Mouse (Mus musculus): ENCODE measurements around the gene Ppp1r32. TPM values are rescaled to one million over a fixed set of nuclear protein-coding genes. Genes with fewer than 3 reads are reported as not detected.

Gene Ppp1r32
- total and polyA plus RNA-seq, 2 experiments from 2014 or later: 5.0 to 7.8 TPM

DNA sequence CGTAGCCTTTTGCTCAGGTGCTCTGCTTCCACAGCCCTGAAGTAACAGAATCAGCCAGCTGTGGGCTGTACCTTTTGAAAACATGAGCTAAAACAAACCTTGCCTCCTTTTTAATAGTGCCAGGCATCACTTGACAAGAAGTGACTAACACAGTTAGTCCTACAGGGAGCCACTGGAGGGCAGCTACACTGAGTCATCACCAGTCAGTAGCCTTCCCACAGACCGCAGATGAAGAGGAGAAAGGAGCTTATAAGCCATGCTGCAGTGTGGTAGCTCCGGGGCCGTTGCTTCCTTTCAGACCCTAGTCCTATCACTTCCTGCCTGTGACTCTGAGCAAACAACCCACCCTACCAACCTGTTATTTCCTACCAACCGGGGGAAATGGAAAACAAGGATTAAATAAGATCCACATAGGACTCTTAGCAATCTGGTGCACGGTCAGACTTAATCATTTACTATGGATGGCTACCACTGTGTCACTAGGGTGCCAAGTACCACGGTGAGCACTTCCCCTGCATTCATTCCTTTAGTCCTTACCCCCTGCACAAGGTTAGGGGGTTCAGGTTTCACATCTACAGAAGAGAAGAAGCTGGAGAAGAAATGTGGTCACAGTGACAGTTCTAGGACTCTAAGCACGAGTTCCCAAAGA lies 14.9 kb upstream of the Ppp1r32 start:
- H3K4me2 ChIP-seq (ENCODE audit: low read depth, low read length, poor library complexity, severe bottlenecking): no peak overlapping the region
- H3K9me3 ChIP-seq (ENCODE audit: low read length): no peaks in the 10 kb centered on the region
- no peak for ATAC-seq (ENCODE audit: low FRiP score)
- H3K27me3 ChIP-seq (ENCODE audit: insufficient read depth, low read length): no peaks in the 10 kb centered on the region
- peak overlapping the region; percentile 55 for H3K27ac ChIP-seq (ENCODE audit: low read depth, low read length)
- no peak overlapping the region; the same call in 1 of the 2 replicates for H3K9ac ChIP-seq (replicated peaks; ENCODE audit: low read length, poor library complexity, severe bottlenecking)
- DNase-seq (ENCODE audit: low spot score): peak; percentile 22
- H3K4me3 ChIP-seq (ENCODE audit: low read depth, low read length): no peak overlapping the region
- H3K36me3 ChIP-seq (ENCODE audit: insufficient read depth, low read length): peaks cover 10% of the 10 kb centered on the region; the same call in 1 of the 2 replicates
- WGBS: 49% methylated on average over 8 of the region's 8 CpGs
- 0 out of 2 replicates have a peak, but pooled peaks cover 2% of the 10 kb centered on the region for H3K4me1 ChIP-seq (ENCODE audit: insufficient read depth, low read length)
- no peak for TF ChIP-seq CTCF (IDR thresholded peaks at IDR 0.05)

DNA sequence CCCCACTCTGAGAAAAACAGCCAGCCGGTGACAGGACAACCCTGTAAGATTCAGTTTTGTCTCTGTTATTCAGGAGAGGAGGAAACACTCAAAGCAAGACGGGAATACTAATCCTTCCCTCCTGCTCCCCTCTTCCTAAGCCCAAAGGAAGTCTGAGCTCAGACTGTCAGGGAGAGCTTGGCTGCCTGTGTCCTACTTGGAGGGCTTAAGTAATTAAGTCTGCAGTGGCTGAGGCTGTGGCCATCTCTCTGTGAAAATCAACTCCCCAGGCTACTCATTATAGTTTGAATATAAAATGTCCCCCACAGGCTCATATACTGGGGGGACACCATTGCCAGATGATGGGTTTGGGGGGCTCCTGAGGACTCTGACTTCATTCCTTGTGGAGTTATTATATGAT lies 14.2 kb upstream of the Ppp1r32 start:
- peak overlapping the region; percentile 70 for H3K27ac ChIP-seq (ENCODE audit: low read depth, low read length)
- H3K36me3 ChIP-seq (ENCODE audit: insufficient read depth, low read length): peaks cover 10% of the 10 kb centered on the region; the same call in 1 of the 2 replicates
- 0 out of 2 replicates have a peak, but pooled peaks cover 2% of the 10 kb centered on the region for H3K4me1 ChIP-seq (ENCODE audit: insufficient read depth, low read length)
- 23% methylated on average over 2 of the region's 2 CpGs for WGBS
- no peaks in the 10 kb centered on the region for H3K27me3 ChIP-seq (ENCODE audit: insufficient read depth, low read length)
- TF ChIP-seq CTCF (IDR thresholded peaks at IDR 0.05): no peak
- no peak overlapping the region for H3K4me3 ChIP-seq (ENCODE audit: low read depth, low read length)
- no peak overlapping the region; the same call in 1 of the 2 replicates for H3K9ac ChIP-seq (replicated peaks; ENCODE audit: low read length, poor library complexity, severe bottlenecking)
- no peaks in the 10 kb centered on the region for H3K9me3 ChIP-seq (ENCODE audit: low read length)
- DNase-seq (ENCODE audit: low spot score): no peak
- H3K4me2 ChIP-seq (ENCODE audit: low read depth, low read length, poor library complexity, severe bottlenecking): no peak overlapping the region
- ATAC-seq (ENCODE audit: low FRiP score): peak; percentile 53

GRCm38 (mm10) chr19:10495670-10496069 lies 12.9 kb upstream of the Ppp1r32 start:
- TF ChIP-seq CTCF (IDR thresholded peaks at IDR 0.05): no peak
- ATAC-seq (ENCODE audit: low FRiP score) (no peak), DNase-seq (ENCODE audit: low spot score) (no peak)
- Histone ChIP-seq H3K4me2 (ENCODE audit: low read depth, low read length, poor library complexity, severe bottlenecking) (no peak overlapping the region), H3K27ac (ENCODE audit: low read depth, low read length) (no peak overlapping the region), H3K4me1 (ENCODE audit: insufficient read depth, low read length) (0 out of 2 replicates have a peak, but pooled peaks cover 2% of the 10 kb centered on the region), H3K36me3 (ENCODE audit: insufficient read depth, low read length) (peaks cover 6% of the 10 kb centered on the region; the same call in 1 of the 2 replicates), H3K9ac (replicated peaks; ENCODE audit: low read length, poor library complexity, severe bottlenecking) (no peak overlapping the region), H3K27me3 (ENCODE audit: insufficient read depth, low read length) (no peaks in the 10 kb centered on the region), H3K9me3 (ENCODE audit: low read length) (no peaks in the 10 kb centered on the region), H3K4me3 (ENCODE audit: low read depth, low read length) (no peak overlapping the region)
- WGBS: 93% methylated on average over 1 of the region's 1 CpGs

- H3K9me3 ChIP-seq (ENCODE audit: low read length): no peaks in the 10 kb centered on the region
- peak; percentile 97 for TF ChIP-seq CTCF (IDR thresholded peaks at IDR 0.05)
- DNase-seq (ENCODE audit: low spot score): peak; percentile 83
- H3K27ac ChIP-seq (ENCODE audit: low read depth, low read length): no peak overlapping the region
- H3K36me3 ChIP-seq (ENCODE audit: insufficient read depth, low read length): no peaks in the 10 kb centered on the region
- peak; percentile 77 for ATAC-seq (ENCODE audit: low FRiP score)
- no peak overlapping the region for H3K4me3 ChIP-seq (ENCODE audit: low read depth, low read length)
- H3K9ac ChIP-seq (replicated peaks; ENCODE audit: low read length, poor library complexity, severe bottlenecking): no peak overlapping the region
- no peaks in the 10 kb centered on the region for H3K27me3 ChIP-seq (ENCODE audit: insufficient read depth, low read length)
- WGBS: 24% methylated on average over 9 of the region's 9 CpGs
- H3K4me2 ChIP-seq (ENCODE audit: low read depth, low read length, poor library complexity, severe bottlenecking): no peak overlapping the region
- H3K4me1 ChIP-seq (ENCODE audit: insufficient read depth, low read length): peaks cover 11% of the 10 kb centered on the region; the same call in 1 of the 2 replicates
Observed at GRCm38 (mm10) chr19:10486264-10486738, 3.6 kb upstream of the Ppp1r32 start.

DNA sequence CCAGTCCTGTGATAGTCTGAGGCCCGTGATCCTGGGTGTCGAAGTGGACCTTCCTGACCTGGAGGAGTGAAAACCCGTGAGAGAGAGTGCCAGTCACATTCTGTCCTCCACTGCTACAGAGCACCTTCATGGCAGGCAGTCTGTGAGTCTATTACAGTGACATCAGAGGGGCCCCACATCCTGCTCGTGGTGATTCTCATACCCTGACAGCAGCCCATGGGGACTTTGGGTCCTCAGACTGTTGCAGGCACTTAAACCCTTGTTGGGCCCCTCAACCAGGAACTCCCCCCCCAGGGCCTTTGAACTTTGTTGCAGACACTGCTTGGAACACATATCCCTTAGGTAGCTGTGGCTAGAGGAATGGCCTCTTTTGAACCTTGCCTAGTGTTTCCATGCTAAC lies 3.2 kb downstream of the Ppp1r32 start:
- Histone ChIP-seq H3K27me3 (ENCODE audit: insufficient read depth, low read length) (no peaks in the 10 kb centered on the region), H3K4me1 (ENCODE audit: insufficient read depth, low read length) (peaks cover 11% of the 10 kb centered on the region; the same call in 1 of the 2 replicates), H3K27ac (ENCODE audit: low read depth, low read length) (no peak overlapping the region), H3K9ac (replicated peaks; ENCODE audit: low read length, poor library complexity, severe bottlenecking) (no peak overlapping the region), H3K4me3 (ENCODE audit: low read depth, low read length) (no peak overlapping the region), H3K4me2 (ENCODE audit: low read depth, low read length, poor library complexity, severe bottlenecking) (no peak overlapping the region), H3K36me3 (ENCODE audit: insufficient read depth, low read length) (no peaks in the 10 kb centered on the region), H3K9me3 (ENCODE audit: low read length) (no peaks in the 10 kb centered on the region)
- no peak for ATAC-seq (ENCODE audit: low FRiP score)
- no peak for DNase-seq (ENCODE audit: low spot score)
- 72% methylated on average over 4 of the region's 4 CpGs for WGBS
- TF ChIP-seq CTCF (IDR thresholded peaks at IDR 0.05): no peak

DNA sequence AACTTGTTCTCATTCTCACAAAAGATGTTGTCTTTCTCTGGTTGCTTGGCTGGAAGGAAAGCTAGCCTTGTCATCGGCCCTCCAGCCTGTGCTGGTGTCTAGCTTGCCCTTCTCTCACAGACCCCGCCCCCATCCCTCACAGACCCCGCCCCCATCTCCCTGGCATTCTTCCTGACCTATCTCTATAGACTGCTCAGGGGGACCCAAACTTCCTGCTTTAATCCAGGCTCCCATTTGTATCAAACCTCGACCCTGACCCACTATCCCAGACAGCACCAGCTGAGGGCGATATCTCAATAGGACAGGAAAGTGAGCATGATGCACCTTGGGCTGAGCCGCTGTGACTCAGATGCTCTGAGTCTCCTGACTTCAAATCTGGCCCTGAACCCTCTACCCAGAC lies 8.9 kb downstream of the Ppp1r32 start:
- no peaks in the 10 kb centered on the region for H3K9me3 ChIP-seq (ENCODE audit: low read length)
- H3K36me3 ChIP-seq (ENCODE audit: insufficient read depth, low read length): no peaks in the 10 kb centered on the region
- H3K9ac ChIP-seq (replicated peaks; ENCODE audit: low read length, poor library complexity, severe bottlenecking): no peak overlapping the region
- 0 out of 2 replicates have a peak, but pooled peaks have one; percentile 14 for ATAC-seq (ENCODE audit: low FRiP score)
- H3K27ac ChIP-seq (ENCODE audit: low read depth, low read length): no peak overlapping the region
- H3K4me3 ChIP-seq (ENCODE audit: low read depth, low read length): no peak overlapping the region
- WGBS: 19% methylated on average over 6 of the region's 6 CpGs
- no peak for DNase-seq (ENCODE audit: low spot score)
- no peaks in the 10 kb centered on the region for H3K4me1 ChIP-seq (ENCODE audit: insufficient read depth, low read length)
- H3K27me3 ChIP-seq (ENCODE audit: insufficient read depth, low read length): no peaks in the 10 kb centered on the region
- H3K4me2 ChIP-seq (ENCODE audit: low read depth, low read length, poor library complexity, severe bottlenecking): no peak overlapping the region
- TF ChIP-seq CTCF (IDR thresholded peaks at IDR 0.05): peak; percentile 7; the same call in 1 of the 2 replicates
